Mouse (Mus musculus): Measurements from ENCODE around the gene Kcnj14. TPM values are rescaled to one million over a fixed set of nuclear protein-coding genes. Genes with fewer than 3 reads are reported as not detected.

Kcnj14 gene
- under 1 TPM; 0.58 to 0.88 TPM for total RNA-seq (2023)

GRCm38 (mm10) chr7:45824598-45824997 lies at the start of gene Kcnj14:
TSS of gene Kcnj14 (minus strand) at chr7:45824782.

GRCm38 (mm10) chr7:45872624-45873023 lies 48.0 kb upstream of the Kcnj14 start, which contains the start of gene Kdelr1:
TSS of gene Kdelr1 (plus strand) at chr7:45872772.

GRCm38 (mm10) chr7:45830427-45831127 lies 6.0 kb upstream of the Kcnj14 start, which contains the start of gene Grwd1:
TSS of gene Grwd1 (minus strand) at chr7:45830944.

GRCm38 (mm10) chr7:45813787-45814779 lies 10.5 kb downstream of the Kcnj14 start, which contains the start of gene Cyth2:
TSS of gene Cyth2 (minus strand) at chr7:45814581.

DNA sequence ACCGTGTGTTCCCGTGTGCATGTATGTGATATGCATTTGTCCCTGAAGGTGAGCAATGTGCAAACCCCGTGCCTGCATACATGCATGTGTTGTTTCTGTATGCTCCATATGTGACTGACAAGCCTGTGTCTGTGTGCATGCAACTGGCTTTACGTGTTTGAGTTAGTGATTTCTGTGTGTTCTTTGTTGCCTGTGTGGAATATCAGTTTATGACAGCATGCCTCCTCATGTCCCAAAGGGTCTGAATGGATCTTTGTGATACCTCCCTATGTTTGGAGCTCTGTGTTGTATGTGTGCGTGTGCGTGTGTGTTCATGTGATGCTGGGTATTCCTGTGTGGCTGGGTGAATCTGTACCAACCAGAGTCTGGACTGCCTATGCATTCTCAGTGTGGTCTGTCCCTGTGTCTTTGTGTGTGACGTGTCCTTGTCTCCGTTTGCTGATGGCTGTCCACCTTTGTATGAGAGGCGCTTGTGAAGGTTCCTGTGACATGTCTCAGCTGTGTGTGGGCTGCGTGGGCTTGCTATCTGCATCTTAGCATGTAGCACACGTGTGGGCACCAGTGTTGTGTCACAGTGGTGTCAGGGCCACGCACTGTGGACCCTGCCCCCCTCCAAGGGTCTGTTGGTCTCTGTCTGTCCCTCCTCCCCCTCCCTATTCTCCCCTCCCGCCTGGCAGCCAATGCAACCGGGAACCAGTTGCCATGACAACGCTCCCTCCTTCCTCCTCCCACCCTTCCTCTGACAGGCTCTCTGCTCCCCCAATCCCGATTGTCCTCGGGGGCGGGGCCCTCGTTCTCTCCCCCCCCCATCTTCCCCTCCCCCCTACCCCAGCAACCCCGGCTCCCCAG lies 39.8 kb downstream of the Kcnj14 start, which contains the start of gene Sult2b1:
Sult2b1 (minus strand) TSS at position 146 of the 849 bp plus-strand sequence.

GRCm38 (mm10) chr7:45783511-45784091 lies 41.0 kb downstream of the Kcnj14 start, which contains the start of gene Lmtk3:
TSS of gene Lmtk3 (plus strand) at chr7:45783738.

Other genes with a start within 250 kb of the Kcnj14 start
- gene Fgf21, start 209.3 kb downstream of the Kcnj14 start, total RNA-seq (2023): not detected
- gene Fut1, start 207.5 kb downstream of the Kcnj14 start, total RNA-seq (2023): not detected
- under 1 TPM in 1 of 2 experiments, not detected in 1; 0.36 TPM for gene Izumo1, start 203.0 kb downstream of the Kcnj14 start, total RNA-seq (2023)
- under 1 TPM; 0.45 to 0.49 TPM for gene Rasip1, start 197.3 kb downstream of the Kcnj14 start, total RNA-seq (2023)
- gene Mamstr, start 184.8 kb downstream of the Kcnj14 start, total RNA-seq (2023): not detected
- gene Fut2, start 158.4 kb downstream of the Kcnj14 start, total RNA-seq (2023): not detected
- not detected for gene Ntn5, start 140.8 kb downstream of the Kcnj14 start, total RNA-seq (2023)
- gene Sec1, start 130.4 kb downstream of the Kcnj14 start, total RNA-seq (2023): not detected
- not detected for gene Car11, start 124.9 kb downstream of the Kcnj14 start, total RNA-seq (2023)
- gene Dbp, start 119.7 kb downstream of the Kcnj14 start, total RNA-seq (2023): 10 to 100 TPM in 1 of 2 experiments, 1 to 10 TPM in 1; 8.5 to 11.4 TPM
- 1,000 to 10,000 TPM; 1,433 to 1,476 TPM for gene Rpl18, start 109.3 kb downstream of the Kcnj14 start, total RNA-seq (2023)
- 10 to 100 TPM; 48.8 to 50.4 TPM for gene Sphk2, start 106.8 kb downstream of the Kcnj14 start, total RNA-seq (2023)
- under 1 TPM; 0.58 to 0.67 TPM for gene Fam83e, start 103.6 kb downstream of the Kcnj14 start, total RNA-seq (2023)
- not detected for gene Spaca4, start 99.0 kb downstream of the Kcnj14 start, total RNA-seq (2023)
- not detected for gene Lmtk3, start 41.0 kb downstream of the Kcnj14 start, total RNA-seq (2023)
- gene Sult2b1, start 40.1 kb downstream of the Kcnj14 start, total RNA-seq (2023): under 1 TPM in 1 of 2 experiments, not detected in 1; 0.46 TPM
- 100 to 1,000 TPM; 104 to 114 TPM for gene Cyth2, start 10.2 kb downstream of the Kcnj14 start, total RNA-seq (2023)
- 1 to 10 TPM; 9.1 to 9.8 TPM for gene Grwd1, start 6.2 kb upstream of the Kcnj14 start, total RNA-seq (2023)
- gene Kdelr1, start 48.0 kb upstream of the Kcnj14 start, total RNA-seq (2023): 100 to 1,000 TPM in 1 of 2 experiments, 10 to 100 TPM in 1; 89.1 to 104 TPM
- gene Grin2d, start 53.6 kb upstream of the Kcnj14 start, total RNA-seq (2023): under 1 TPM; 0.30 to 0.42 TPM
- gene Syngr4, start 71.9 kb upstream of the Kcnj14 start, total RNA-seq (2023): not detected
- 1 to 10 TPM; 7.7 to 9.3 TPM for gene Tmem143, start 72.2 kb upstream of the Kcnj14 start, total RNA-seq (2023)
- 100 to 1,000 TPM; 594 to 671 TPM for gene Emp3, start 96.6 kb upstream of the Kcnj14 start, total RNA-seq (2023)
- 1 to 10 TPM; 3.0 to 3.4 TPM for gene Ccdc114, start 99.3 kb upstream of the Kcnj14 start, total RNA-seq (2023)
- not detected for gene Abcc6, start 205.5 kb upstream of the Kcnj14 start, total RNA-seq (2023)
- gene Nomo1, start 208.9 kb upstream of the Kcnj14 start, total RNA-seq (2023): 10 to 100 TPM; 22.6 to 24.9 TPM

All from monocyte, adult 59 days (primary cell).